Mouse (Mus musculus): ENCODE measurements at regions not wholly inside any gene's neighbourhood (a gene's known extent, or its start where the extent isn't known, plus 50 kb on each side); places are given as distances from the start of the nearest gene placed in this dataset.

GRCm38 (mm10) chr13:34540646-34541045, 112.6 kb downstream of the Pxdc1 start:
- TF ChIP-seq CTCF (IDR thresholded peaks at IDR 0.05; ENCODE audit: borderline replicate concordance, extremely low read depth, insufficient read depth, insufficient read length) (no peak), POLR2A (IDR thresholded peaks at IDR 0.05; ENCODE audit: borderline replicate concordance, extremely low read depth, insufficient read depth, insufficient read length, poor library complexity, severe bottlenecking) (no peak)

Data from brain, embryonic 14.5 days (tissue).